Mouse (Mus musculus) 3T3-L1 (cell line): ENCODE measurements around the gene Phrf1.

Experiments used
- DNase-seq: peaks from one replicate; pipeline ENCODE4 v3.0.0-alpha.2; 2015; ENCODE audit warnings: low read depth, low spot score

Gene Phrf1

GRCm38 (mm10) chr7:141213133-141213532, 15.5 kb upstream of the Phrf1 start:
- DNase-seq = no peak

GRCm38 (mm10) chr7:141213605-141214235, 14.9 kb upstream of the Phrf1 start, which contains the start of gene Lmntd2:
Gene Lmntd2 (minus strand): TSS chr7:141214080.
- DNase-seq = no peak

GRCm38 (mm10) chr7:141214310-141214709, 14.3 kb upstream of the Phrf1 start:
- DNase-seq = no peak

GRCm38 (mm10) chr7:141215101-141215879, 13.3 kb upstream of the Phrf1 start, which contains the start of gene Rassf7:
Gene Rassf7 (plus strand): TSS chr7:141215860.
- DNase-seq = peak; percentile 89

- DNase-seq = peak; percentile 78
Measured at GRCm38 (mm10) chr7:141215880-141216733, 12.5 kb upstream of the Phrf1 start.

- DNase-seq = no peak
Measured at GRCm38 (mm10) chr7:141216894-141217293, 11.7 kb upstream of the Phrf1 start.

GRCm38 (mm10) chr7:141217343-141218013, 11.1 kb upstream of the Phrf1 start:
- no peak for DNase-seq

GRCm38 (mm10) chr7:141218141-141218540, 10.4 kb upstream of the Phrf1 start:
- DNase-seq = no peak

GRCm38 (mm10) chr7:141218557-141219133, 9.9 kb upstream of the Phrf1 start:
- no peak for DNase-seq

- no peak for DNase-seq
Measured at GRCm38 (mm10) chr7:141219558-141220099, 9.0 kb upstream of the Phrf1 start.

- DNase-seq = no peak
Measured at GRCm38 (mm10) chr7:141220377-141220776, 8.2 kb upstream of the Phrf1 start.

- DNase-seq = peak; percentile 99
Measured at GRCm38 (mm10) chr7:141221249-141222125, 7.1 kb upstream of the Phrf1 start.

GRCm38 (mm10) chr7:141222126-141222467, 6.5 kb upstream of the Phrf1 start:
- no peak for DNase-seq

GRCm38 (mm10) chr7:141222696-141223215, 5.8 kb upstream of the Phrf1 start:
- no peak for DNase-seq

- no peak for DNase-seq
Measured at GRCm38 (mm10) chr7:141226535-141226934, 2.0 kb upstream of the Phrf1 start.

GRCm38 (mm10) chr7:141227796-141228195, 788 bp upstream of the Phrf1 start:
- DNase-seq = no peak

- no peak for DNase-seq
Measured at GRCm38 (mm10) chr7:141229702-141230101, 1.1 kb downstream of the Phrf1 start.

GRCm38 (mm10) chr7:141230570-141230969, 2.0 kb downstream of the Phrf1 start:
- no peak for DNase-seq

- no peak for DNase-seq
Measured at GRCm38 (mm10) chr7:141231111-141231510, 2.5 kb downstream of the Phrf1 start.

- DNase-seq = no peak
Measured at GRCm38 (mm10) chr7:141231551-141231950, 3.0 kb downstream of the Phrf1 start.
